Mouse (Mus musculus) CH12.LX (cell line): Measurements from ENCODE around the gene Mst1.

Experiments used
- CHD2 ChIP-seq: IDR thresholded peaks from 2 replicates; pipeline ENCODE4 v1.6.1; 2011; ENCODE audit warnings: low read length, improper control_type of control experiment
- CTCF ChIP-seq, 2 experiments: IDR thresholded peaks in 1 of 2; conservative IDR thresholded peaks in 1 of 2; 2 replicates each; pipeline ENCODE4 v1.5.1; 2011 to 2012; ENCODE audit warnings: low read depth in 2 of 2, low read length in 2 of 2, improper control_type of control experiment in 1 of 2, inconsistent platforms in 1 of 2, mild to moderate bottlenecking in 1 of 2, moderate library complexity in 1 of 2
- E2F4 ChIP-seq: IDR thresholded peaks from 2 replicates; pipeline ENCODE4 v1.6.1; 2011; ENCODE audit warnings: low read depth, low read length, improper control_type of control experiment; ENCODE audit not compliant: insufficient replicate concordance
- EP300 ChIP-seq: IDR thresholded peaks from 2 replicates; pipeline ENCODE4 v1.6.1; 2011; ENCODE audit warnings: low read length, improper control_type of control experiment
- JUN ChIP-seq: IDR thresholded peaks from 2 replicates; pipeline ENCODE4 v1.6.1; 2011; ENCODE audit warnings: low read depth, mild to moderate bottlenecking, low read length, improper control_type of control experiment, moderate library complexity; ENCODE audit not compliant: insufficient read depth
- KAT2A ChIP-seq: IDR thresholded peaks from 2 replicates; pipeline ENCODE4 v1.6.1; 2012; ENCODE audit warnings: low read length, improper control_type of control experiment, inconsistent platforms; ENCODE audit not compliant: insufficient replicate concordance
- MAFK ChIP-seq: IDR thresholded peaks from 2 replicates; pipeline ENCODE4 v1.6.1; 2011; ENCODE audit warnings: low read length, improper control_type of control experiment; ENCODE audit not compliant: insufficient replicate concordance
- MAX ChIP-seq: IDR thresholded peaks from 2 replicates; pipeline ENCODE4 v1.6.1; 2011; ENCODE audit warnings: low read length, improper control_type of control experiment
- MXI1 ChIP-seq: IDR thresholded peaks from 2 replicates; pipeline ENCODE4 v1.6.1; 2011; ENCODE audit warnings: mild to moderate bottlenecking, low read depth, low read length, improper control_type of control experiment
- PAX5 ChIP-seq: IDR thresholded peaks from 2 replicates; pipeline ENCODE4 v1.6.1; 2012; ENCODE audit warnings: low read length, inconsistent platforms, mixed read lengths
- POLR2A ChIP-seq: IDR thresholded peaks from 2 replicates; pipeline ENCODE4 v1.6.1; 2011; ENCODE audit warnings: low read depth, mild to moderate bottlenecking, improper control_type of control experiment, low read length
- RAD21 ChIP-seq: IDR thresholded peaks from 2 replicates; pipeline ENCODE4 v1.6.1; 2011; ENCODE audit warnings: low read depth, mild to moderate bottlenecking, low read length, improper control_type of control experiment, moderate library complexity
- RCOR1 ChIP-seq: conservative IDR thresholded peaks from 2 replicates; pipeline ENCODE4 v1.6.1; 2012; ENCODE audit warnings: low read depth, mild to moderate bottlenecking, inconsistent platforms, low read length, improper control_type of control experiment
- USF2 ChIP-seq: conservative IDR thresholded peaks from 2 replicates; pipeline ENCODE4 v1.6.1; 2011; ENCODE audit warnings: low read depth, low read length, improper control_type of control experiment

GRCm38 (mm10) chr9:108125731-108126130 lies 45.5 kb downstream of the Mst1 start:
- no peak for TF ChIP-seq POLR2A
- no peak for TF ChIP-seq CTCF (conservative IDR thresholded peaks at IDR 0.05 in 1 of 2, IDR thresholded peaks at IDR 0.05 in 1 of 2; ENCODE audit: low read depth in 2 of 2, low read length in 2 of 2)
- no peak for TF ChIP-seq KAT2A
- no peak for TF ChIP-seq RCOR1
- no peak for TF ChIP-seq MXI1
- TF ChIP-seq RAD21 = no peak
- TF ChIP-seq E2F4 = no peak
- no peak for TF ChIP-seq USF2
- TF ChIP-seq PAX5 = no peak
- no peak for TF ChIP-seq EP300
- TF ChIP-seq JUN = no peak
- no peak for TF ChIP-seq MAFK
- TF ChIP-seq MAX = no peak
- no peak for TF ChIP-seq CHD2
